Mouse (Mus musculus) CD4-positive, CD25-positive, alpha-beta regulatory T cell, adult 2 months (primary cell): ENCODE results near the gene Tgm7.

Experiments used
- DNase-seq: peaks from one replicate; pipeline ENCODE4 v3.0.0-alpha.2; 2012; ENCODE audit warnings: low read depth, low spot score

Tgm7 gene

GRCm38 (mm10) chr2:121074747-121075146 lies 34.8 kb downstream of the Tgm7 start:
- DNase-seq = no peak

- DNase-seq = no peak
Observed at GRCm38 (mm10) chr2:121071871-121072270, 37.7 kb downstream of the Tgm7 start.

GRCm38 (mm10) chr2:121069506-121069905 lies 40.1 kb downstream of the Tgm7 start:
- no peak for DNase-seq

GRCm38 (mm10) chr2:121067116-121067515 lies 42.5 kb downstream of the Tgm7 start:
- DNase-seq = peak; percentile 3

GRCm38 (mm10) chr2:121061315-121061714 lies 48.3 kb downstream of the Tgm7 start:
- no peak for DNase-seq

GRCm38 (mm10) chr2:121057997-121058396 lies 51.6 kb downstream of the Tgm7 start:
- no peak for DNase-seq

- no peak for DNase-seq
Observed at GRCm38 (mm10) chr2:121055915-121056314, 53.7 kb downstream of the Tgm7 start.

GRCm38 (mm10) chr2:121054060-121054459 lies 55.5 kb downstream of the Tgm7 start:
- no peak for DNase-seq

GRCm38 (mm10) chr2:121052176-121052575 lies 57.4 kb downstream of the Tgm7 start:
- no peak for DNase-seq

- DNase-seq = no peak
Observed at GRCm38 (mm10) chr2:121045653-121046052, 63.9 kb downstream of the Tgm7 start.
